Mouse (Mus musculus) activated CD4-positive, CD25-positive, alpha-beta regulatory T cell, adult 4 months (primary cell): ENCODE results near the gene Zxdc. TPM values are rescaled to one million over a fixed set of nuclear protein-coding genes. Genes with fewer than 3 reads are reported as not detected.

Experiments
- polyA plus RNA-seq, 2 experiments: library from polyadenylated mRNA; unstranded; fragments of 100-300 nt; shearing (Covaris generic); gene quantifications; one replicate each; pipeline ENCODE4 v1.2.1; 2017

The Zxdc gene
- polyA plus RNA-seq, 2 experiments from 2014 or later = 4.9 to 8.5 TPM

Other genes starting within 250 kb of the Zxdc start
- gene Vmn1r51, start 246.9 kb upstream of the Zxdc start, polyA plus RNA-seq = not detected
- gene Vmn1r52, start 194.7 kb upstream of the Zxdc start, polyA plus RNA-seq = not detected
- not detected for gene V1ra8, start 166.7 kb upstream of the Zxdc start, polyA plus RNA-seq
- not detected for gene Vmn1r53, start 145.1 kb upstream of the Zxdc start, polyA plus RNA-seq
- gene Vmn1r54, start 123.2 kb upstream of the Zxdc start, polyA plus RNA-seq = under 1 TPM in 1 of 2 experiments, not detected in 1; 0.17 TPM
- not detected for gene BC048671, start 68.3 kb upstream of the Zxdc start, polyA plus RNA-seq
- not detected for gene Chst13, start 44.3 kb upstream of the Zxdc start, polyA plus RNA-seq
- gene Uroc1, start 36.2 kb upstream of the Zxdc start, polyA plus RNA-seq = not detected
- gene Cfap100, start 59.3 kb downstream of the Zxdc start, polyA plus RNA-seq = under 1 TPM in 1 of 2 experiments, not detected in 1; 0.25 TPM
- gene Klf15, start 93.1 kb downstream of the Zxdc start, polyA plus RNA-seq = not detected
- gene Aldh1l1, start 116.9 kb downstream of the Zxdc start, polyA plus RNA-seq = 1 to 10 TPM in 1 of 2 experiments, under 1 TPM in 1; 0.44 to 1.7 TPM
- 1 to 10 TPM; 5.3 to 5.8 TPM for gene Slc41a3, start 235.2 kb downstream of the Zxdc start, polyA plus RNA-seq